Mouse (Mus musculus) liver, embryonic 11.5 days (tissue): ENCODE measurements at regions not wholly inside any gene's neighbourhood (a gene's known extent, or its start where the extent isn't known, plus 50 kb on each side); places are given as distances from the start of the nearest gene placed in this dataset.

Experiments used
- ATAC-seq: fragments of 200-750 bp; cut with Nextera tagmentation; replicated peaks from 2 replicates; pipeline ENCODE4 v1.8.0; 2017; ENCODE audit warnings: moderate number of reproducible peaks, mild to moderate bottlenecking, moderate TSS enrichment, moderate library complexity; ENCODE audit not compliant: low FRiP score
- DNase-seq: peaks from one replicate; pipeline ENCODE4 v3.0.0-alpha.2; 2017; ENCODE audit warnings: low spot score
- H3K27ac ChIP-seq: fragments of 300-500 bp; sonication (generic); 2 replicates; pipeline ENCODE4 v1.5.1; 2014; ENCODE audit warnings: mild to moderate bottlenecking, low read depth, low read length, control low read depth
- H3K27me3 ChIP-seq: fragments of 300-500 bp; sonication (generic); replicated peaks from 2 replicates; pipeline ENCODE4 v1.6.1; 2014; ENCODE audit warnings: low read length, mixed read lengths; ENCODE audit not compliant: control insufficient read depth, insufficient read depth
- H3K36me3 ChIP-seq: fragments of 300-500 bp; sonication (generic); 2 replicates; pipeline ENCODE4 v1.6.1; 2014; ENCODE audit warnings: mild to moderate bottlenecking, low read length, moderate library complexity, mixed read lengths; ENCODE audit not compliant: control insufficient read depth, insufficient read depth
- H3K4me1 ChIP-seq: fragments of 300-500 bp; sonication (generic); replicated peaks from 2 replicates; pipeline ENCODE4 v1.6.1; 2014; ENCODE audit warnings: low read length, mixed read lengths; ENCODE audit not compliant: control insufficient read depth, insufficient read depth
- H3K4me2 ChIP-seq: fragments of 300-500 bp; sonication (generic); 2 replicates; pipeline ENCODE4 v1.6.1; 2014; ENCODE audit warnings: mild to moderate bottlenecking, control low read depth, moderate library complexity
- H3K4me3 ChIP-seq: fragments of 300-500 bp; sonication (generic); 2 replicates; pipeline ENCODE4 v1.5.1; 2014; ENCODE audit warnings: low read depth, low read length, control low read depth
- H3K9ac ChIP-seq: fragments of 300-500 bp; sonication (generic); 2 replicates; pipeline ENCODE4 v1.6.1; 2014; ENCODE audit warnings: low read depth, low read length, control low read depth
- H3K9me3 ChIP-seq: fragments of 300-500 bp; sonication (generic); 2 replicates; pipeline ENCODE4 v1.6.1; 2016; ENCODE audit warnings: low read length, inconsistent platforms, mixed read lengths; ENCODE audit not compliant: control insufficient read depth
- WGBS: fragments of 180-500 bp; shearing (Covaris S2); extraction: QIAGEN DNeasy Blood & Tissue Kit; methylation state at CpG from one replicate; pipeline ENCODE4 v1.1.7; 2014; 5-methylcytosine and 5-hydroxymethylcytosine counted together

DNA sequence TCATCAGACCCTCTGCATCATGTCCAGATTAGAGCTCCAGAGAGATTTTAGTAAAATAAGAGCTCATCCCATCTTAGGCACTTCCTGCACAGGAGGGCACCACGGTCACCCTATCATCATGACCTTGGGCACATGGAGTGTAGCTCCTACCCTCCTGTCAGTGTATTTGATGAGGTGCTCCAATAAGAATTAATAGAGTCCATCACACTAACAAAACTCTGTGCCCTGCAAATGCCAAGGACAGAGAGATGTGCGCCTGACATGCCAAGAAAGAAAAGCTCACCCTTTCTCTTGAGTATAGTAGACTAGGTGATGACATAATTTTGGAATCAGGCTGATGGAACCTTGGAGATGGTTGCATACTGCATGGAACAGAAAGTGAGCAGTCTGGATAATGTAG lies 371.0 kb upstream of the Fam19a5 start:
- Histone ChIP-seq H3K4me3 (no peak overlapping the region), H3K4me2 (no peak overlapping the region), H3K4me1 (no peaks in the 10 kb centered on the region), H3K9me3 (no peaks in the 10 kb centered on the region), H3K36me3 (no peaks in the 10 kb centered on the region), H3K27me3 (no peaks in the 10 kb centered on the region), H3K27ac (no peak overlapping the region), H3K9ac (no peak overlapping the region)
- WGBS = 88% methylated on average over 2 of the region's 2 CpGs
- DNase-seq (no peak), ATAC-seq (no peak)

DNA sequence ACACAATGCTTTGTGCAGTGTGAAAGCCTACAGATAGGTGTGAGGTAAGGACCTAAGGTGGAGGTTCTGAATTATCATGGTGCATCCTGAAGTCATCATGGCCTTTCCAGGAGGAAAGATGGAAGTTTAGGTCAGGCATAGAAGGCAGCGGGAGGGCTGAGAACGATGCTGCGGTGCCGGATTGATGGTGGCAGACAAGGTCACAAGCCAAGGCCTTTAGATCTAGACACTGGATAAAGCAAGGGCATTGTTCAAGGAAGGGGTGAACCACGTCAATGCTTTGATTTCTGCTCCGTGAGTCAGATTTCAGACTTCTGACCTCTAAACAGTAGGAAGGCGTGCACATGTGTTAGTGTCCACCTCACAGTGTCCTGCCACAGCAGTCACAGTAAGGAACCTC lies 365.5 kb upstream of the Fam19a5 start:
- H3K27me3 ChIP-seq = no peaks in the 10 kb centered on the region
- 81% methylated on average over 7 of the region's 7 CpGs for WGBS
- H3K9me3 ChIP-seq = no peaks in the 10 kb centered on the region
- ATAC-seq (no peak), DNase-seq (no peak)
- H3K4me2 ChIP-seq = no peak overlapping the region
- H3K27ac ChIP-seq = no peak overlapping the region
- no peak overlapping the region for H3K9ac ChIP-seq
- H3K4me3 ChIP-seq = no peak overlapping the region
- no peaks in the 10 kb centered on the region for H3K36me3 ChIP-seq
- H3K4me1 ChIP-seq = no peaks in the 10 kb centered on the region

DNA sequence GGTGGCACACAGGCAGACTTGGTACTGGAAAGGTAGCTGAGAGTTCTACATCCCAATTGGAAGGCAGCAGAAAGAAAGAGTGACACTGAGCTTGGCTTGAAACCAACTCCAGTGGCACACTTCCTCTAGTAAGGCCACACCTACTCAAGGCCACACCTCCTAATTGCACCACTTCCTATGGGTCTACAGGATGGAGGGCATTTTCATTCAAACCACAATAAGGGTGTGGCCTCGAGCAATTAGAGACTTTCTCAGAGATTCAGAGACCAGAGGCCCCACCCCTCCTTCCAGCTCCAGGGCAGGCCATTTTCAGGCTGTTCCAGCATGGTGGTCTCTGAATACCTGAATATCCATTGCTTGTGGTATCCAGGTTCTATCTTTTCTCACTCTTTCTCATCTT lies 363.3 kb upstream of the Fam19a5 start:
- WGBS = 45% methylated on average over 1 of the region's 1 CpGs
- Histone ChIP-seq H3K27me3 (no peaks in the 10 kb centered on the region), H3K36me3 (no peaks in the 10 kb centered on the region), H3K4me2 (no peak overlapping the region), H3K4me3 (no peak overlapping the region), H3K9ac (no peak overlapping the region), H3K9me3 (no peaks in the 10 kb centered on the region), H3K4me1 (no peaks in the 10 kb centered on the region), H3K27ac (no peak overlapping the region)
- no peak for ATAC-seq
- DNase-seq = no peak

DNA sequence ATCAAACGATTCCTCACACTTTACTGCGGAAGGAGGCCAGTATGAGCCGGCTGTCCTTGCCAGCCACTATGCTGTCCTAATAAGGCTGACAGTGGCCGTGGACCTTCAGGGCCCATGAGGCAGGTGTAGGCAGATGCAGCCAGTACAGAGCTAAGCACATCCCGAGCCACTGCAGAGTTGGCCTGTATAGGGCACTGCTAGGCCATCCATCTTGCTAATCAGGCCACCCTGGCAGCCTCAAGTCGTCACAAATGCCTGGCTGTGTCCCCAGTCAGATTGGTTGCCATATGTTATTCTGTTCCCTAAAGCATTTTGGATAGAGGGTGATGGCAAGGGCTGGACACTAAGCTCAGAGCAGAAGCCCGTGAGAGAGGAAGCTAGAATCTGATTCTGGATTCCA lies 359.9 kb upstream of the Fam19a5 start:
- Histone ChIP-seq H3K9me3 (no peaks in the 10 kb centered on the region), H3K27ac (no peak overlapping the region), H3K4me1 (no peaks in the 10 kb centered on the region), H3K36me3 (no peaks in the 10 kb centered on the region), H3K4me2 (no peak overlapping the region), H3K4me3 (no peak overlapping the region), H3K9ac (no peak overlapping the region), H3K27me3 (no peaks in the 10 kb centered on the region)
- 69% methylated on average over 7 of the region's 7 CpGs for WGBS
- DNase-seq (no peak), ATAC-seq (no peak)

DNA sequence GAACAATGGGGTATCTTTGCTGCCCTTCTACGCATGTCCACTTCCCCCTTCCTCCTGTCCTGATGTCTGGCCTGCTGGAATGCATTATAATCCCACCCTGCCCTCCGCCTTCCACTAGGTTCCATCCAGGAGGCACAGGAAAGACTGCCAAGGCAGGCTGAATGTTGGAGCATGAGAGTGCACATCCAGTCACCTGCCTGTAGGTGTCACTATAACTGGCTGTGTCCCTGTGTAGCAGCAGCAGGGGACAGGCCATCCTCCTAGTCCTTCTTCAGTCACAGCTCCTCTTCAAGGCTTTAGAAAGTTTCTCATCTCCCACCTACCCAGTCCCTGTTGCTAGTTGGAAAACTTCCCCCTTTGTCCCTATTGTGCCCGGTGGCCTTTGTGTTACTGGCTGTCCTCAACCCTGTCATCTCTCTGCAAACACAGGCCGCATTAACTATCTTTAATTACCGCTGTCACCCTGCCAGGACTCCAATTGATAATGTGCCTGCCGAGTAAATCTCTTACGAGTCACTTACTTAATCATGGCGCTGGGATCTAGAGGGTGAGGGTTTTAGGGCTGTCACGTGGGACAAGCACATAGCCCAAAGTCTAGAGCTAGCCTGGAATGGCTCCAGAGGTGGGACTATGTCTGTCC lies 355.2 kb upstream of the Fam19a5 start:
- Histone ChIP-seq H3K36me3 (no peaks in the 10 kb centered on the region), H3K4me1 (no peaks in the 10 kb centered on the region), H3K27me3 (no peaks in the 10 kb centered on the region), H3K9ac (no peak overlapping the region), H3K27ac (no peak overlapping the region), H3K4me2 (no peak overlapping the region), H3K4me3 (no peak overlapping the region), H3K9me3 (no peaks in the 10 kb centered on the region)
- 69% methylated on average over 9 of the region's 9 CpGs for WGBS
- ATAC-seq (no peak), DNase-seq (no peak)

DNA sequence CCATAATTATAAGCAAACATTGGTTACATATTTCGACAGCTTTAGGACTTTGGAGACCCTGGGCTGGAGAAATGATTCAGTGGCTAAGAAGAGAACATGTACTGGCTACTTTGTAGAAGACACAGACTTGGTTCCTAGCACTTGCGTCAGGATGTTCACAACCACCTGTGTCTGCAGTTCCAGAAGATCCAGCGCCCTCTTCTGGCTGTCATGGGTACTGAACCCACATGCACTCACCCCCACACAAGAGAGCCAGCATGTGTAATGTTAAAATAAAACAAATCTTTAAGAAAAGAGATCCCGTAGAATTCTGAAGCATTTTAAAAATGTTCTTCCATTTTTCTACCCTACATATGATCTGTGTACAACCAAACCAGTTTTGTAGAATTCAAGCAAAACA lies 352.2 kb upstream of the Fam19a5 start:
- no peaks in the 10 kb centered on the region for H3K36me3 ChIP-seq
- H3K4me2 ChIP-seq = no peak overlapping the region
- H3K27ac ChIP-seq = no peak overlapping the region
- 66% methylated on average over 4 of the region's 4 CpGs for WGBS
- no peak overlapping the region for H3K9ac ChIP-seq
- DNase-seq (no peak), ATAC-seq (no peak)
- H3K27me3 ChIP-seq = no peaks in the 10 kb centered on the region
- H3K4me3 ChIP-seq = no peak overlapping the region
- no peaks in the 10 kb centered on the region for H3K4me1 ChIP-seq
- no peaks in the 10 kb centered on the region for H3K9me3 ChIP-seq

DNA sequence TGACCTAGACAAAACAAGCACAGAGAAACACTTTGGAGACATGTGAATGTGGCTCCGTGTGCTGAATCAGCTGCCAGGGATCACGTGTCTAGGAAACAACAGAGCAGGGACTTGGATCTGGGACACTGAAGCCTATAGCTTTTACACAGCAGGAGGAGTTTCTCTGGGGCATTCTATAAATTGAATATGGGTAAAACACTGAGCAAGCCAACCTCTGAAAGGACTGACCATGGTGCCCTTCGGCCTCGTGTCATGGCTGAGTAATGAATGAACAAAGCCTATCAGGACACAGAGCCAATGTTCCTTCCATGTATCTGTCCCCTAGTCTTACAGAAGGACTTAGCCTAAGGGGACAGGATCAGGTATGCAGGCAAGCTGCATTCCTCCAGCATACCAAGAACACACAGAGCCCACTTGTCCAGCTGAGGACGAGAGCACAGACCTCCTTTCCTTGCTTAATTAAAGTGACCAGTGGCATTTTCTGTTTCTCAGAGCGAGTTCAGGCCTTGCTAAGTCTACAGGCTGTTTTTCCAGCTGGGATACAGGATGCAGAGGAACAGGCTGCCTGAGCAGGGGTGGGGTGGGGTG lies 347.7 kb upstream of the Fam19a5 start:
- Histone ChIP-seq H3K27ac (no peak overlapping the region), H3K9me3 (no peaks in the 10 kb centered on the region), H3K4me3 (no peak overlapping the region), H3K4me1 (no peaks in the 10 kb centered on the region), H3K36me3 (no peaks in the 10 kb centered on the region), H3K4me2 (no peak overlapping the region), H3K27me3 (no peaks in the 10 kb centered on the region), H3K9ac (no peak overlapping the region)
- DNase-seq (no peak), ATAC-seq (no peak)
- WGBS = 76% methylated on average over 6 of the region's 6 CpGs

DNA sequence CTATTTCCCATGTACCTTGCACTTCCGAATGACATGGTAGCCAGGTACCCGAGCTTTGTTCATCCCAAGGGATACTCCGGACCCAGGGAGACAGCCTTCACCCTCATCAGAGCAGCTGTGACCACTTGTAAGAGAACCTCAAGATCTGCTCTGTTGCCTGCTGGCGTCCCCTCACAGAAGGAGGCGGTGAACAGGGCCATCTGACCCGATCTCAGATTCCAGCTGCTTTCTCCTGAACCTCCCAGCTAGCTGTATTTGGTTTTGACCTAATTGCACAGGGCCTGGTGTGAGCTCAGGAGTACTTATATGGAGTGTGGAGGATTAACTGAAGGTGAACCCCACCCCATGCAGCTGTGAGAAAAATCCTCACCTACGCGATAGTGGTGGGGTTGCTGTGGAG lies 344.5 kb upstream of the Fam19a5 start:
- WGBS = 83% methylated on average over 8 of the region's 8 CpGs
- Histone ChIP-seq H3K4me1 (no peaks in the 10 kb centered on the region), H3K9ac (no peak overlapping the region), H3K4me2 (no peak overlapping the region), H3K4me3 (no peak overlapping the region), H3K27me3 (no peaks in the 10 kb centered on the region), H3K27ac (no peak overlapping the region), H3K36me3 (no peaks in the 10 kb centered on the region), H3K9me3 (no peaks in the 10 kb centered on the region)
- ATAC-seq (no peak), DNase-seq (no peak)

DNA sequence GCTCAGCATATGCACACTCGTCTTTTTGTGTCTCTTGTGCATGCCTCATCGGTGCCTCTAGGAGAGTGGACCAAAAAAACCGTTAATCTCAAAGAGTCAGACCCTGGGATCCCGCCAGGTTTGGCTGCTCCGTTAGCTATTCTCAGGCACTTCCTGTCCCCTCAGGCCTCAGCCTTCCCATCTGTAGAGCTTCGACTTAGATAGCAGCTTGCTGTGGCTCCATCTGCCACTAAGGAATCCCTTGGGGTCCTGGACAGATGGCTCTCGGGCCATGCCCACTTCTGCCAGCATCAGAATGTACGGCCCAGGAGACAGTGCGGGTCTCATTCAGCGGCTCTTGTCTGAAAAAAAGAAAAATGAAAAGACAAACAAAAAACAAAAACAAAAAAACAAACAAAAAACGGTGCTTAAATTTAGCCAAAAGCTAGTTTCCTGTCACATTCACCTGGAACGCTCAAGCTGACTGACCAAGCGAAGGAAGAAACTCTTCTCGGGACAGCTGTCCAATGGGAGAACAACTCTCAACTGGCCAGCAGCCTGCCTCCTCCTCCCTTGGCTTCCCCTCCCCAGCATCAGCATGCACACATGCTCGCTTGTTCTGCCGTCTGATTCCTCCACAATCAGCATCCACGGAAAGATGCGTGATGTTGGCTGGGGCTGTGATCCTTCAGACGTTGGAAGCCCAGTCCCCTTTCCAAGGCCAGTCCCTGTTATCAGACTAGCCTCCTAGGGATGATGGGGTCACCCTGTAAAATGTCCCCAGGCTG lies 343.6 kb upstream of the Fam19a5 start:
- H3K4me3 ChIP-seq = no peak overlapping the region
- WGBS = 78% methylated on average over 19 of the region's 19 CpGs

More for the DNA sequence above, 343.6 kb upstream of the Fam19a5 start:
- H3K9me3 ChIP-seq = no peaks in the 10 kb centered on the region
- H3K4me1 ChIP-seq = no peaks in the 10 kb centered on the region
- no peak overlapping the region for H3K9ac ChIP-seq
- no peak overlapping the region for H3K27ac ChIP-seq
- H3K4me2 ChIP-seq = no peak overlapping the region
- no peaks in the 10 kb centered on the region for H3K27me3 ChIP-seq
- ATAC-seq (no peak), DNase-seq (no peak)
- H3K36me3 ChIP-seq = no peaks in the 10 kb centered on the region
